Mouse (Mus musculus): Measurements from ENCODE around the gene Tmem161a. TPM values are rescaled to one million over a fixed set of nuclear protein-coding genes. Genes with fewer than 3 reads are reported as not detected.

Gene Tmem161a
- total RNA-seq, 2 experiments from 2014 or later = 18.0 to 40.9 TPM

- no peak for ATAC-seq (replicated peaks; ENCODE audit: low FRiP score, low TSS enrichment, poor library complexity, severe bottlenecking)
These were observed 58.7 kb downstream of the Tmem161a start for GRCm38 (mm10) chr8:70230837-70231236.

Other genes with a start within 250 kb of the Tmem161a start
- 75.4 and 89.7 TPM in 2 replicates for gene Gatad2a, start 176.0 kb upstream of the Tmem161a start, total RNA-seq (2014; fragmentation: Nextera tagmentation)
- 68.7 and 107 TPM in 2 replicates for gene Gatad2a, start 176.0 kb upstream of the Tmem161a start, total RNA-seq (2017)
- gene Mau2, start 129.6 kb upstream of the Tmem161a start, total RNA-seq (2014; fragmentation: Nextera tagmentation) = 45.9 and 62.1 TPM in 2 replicates
- 33.4 TPM in 2 replicates for gene Mau2, start 129.6 kb upstream of the Tmem161a start, total RNA-seq (2017)
- gene Sugp1, start 129.5 kb upstream of the Tmem161a start, total RNA-seq (2014; fragmentation: Nextera tagmentation) = 24.6 and 26.9 TPM in 2 replicates
- 31.1 and 33.0 TPM in 2 replicates for gene Sugp1, start 129.5 kb upstream of the Tmem161a start, total RNA-seq (2017)
- gene Tm6sf2, start 99.4 kb upstream of the Tmem161a start, total RNA-seq (2014; fragmentation: Nextera tagmentation) = 0.77 TPM in 1 of 2 replicates, not detected in the other
- not detected in 2 replicates for gene Tm6sf2, start 99.4 kb upstream of the Tmem161a start, total RNA-seq (2017)
- gene Hapln4, start 88.9 kb upstream of the Tmem161a start, total RNA-seq (2014; fragmentation: Nextera tagmentation) = not detected in 2 replicates
- gene Hapln4, start 88.9 kb upstream of the Tmem161a start, total RNA-seq (2017) = not detected in 2 replicates
- gene Ncan, start 51.5 kb upstream of the Tmem161a start, total RNA-seq (2014; fragmentation: Nextera tagmentation) = not detected in 2 replicates
- not detected in 2 replicates for gene Ncan, start 51.5 kb upstream of the Tmem161a start, total RNA-seq (2017)
- 41.3 and 47.8 TPM in 2 replicates for gene Nr2c2ap, start 41.0 kb upstream of the Tmem161a start, total RNA-seq (2014; fragmentation: Nextera tagmentation)
- 6.7 and 16.3 TPM in 2 replicates for gene Nr2c2ap, start 41.0 kb upstream of the Tmem161a start, total RNA-seq (2017)
- 5.6 and 10.7 TPM in 2 replicates for gene Rfxank, start 33.2 kb upstream of the Tmem161a start, total RNA-seq (2014; fragmentation: Nextera tagmentation)
- 9.1 and 18.3 TPM in 2 replicates for gene Rfxank, start 33.2 kb upstream of the Tmem161a start, total RNA-seq (2017)
- 50.6 and 63.7 TPM in 2 replicates for gene Borcs8, start 32.9 kb upstream of the Tmem161a start, total RNA-seq (2014; fragmentation: Nextera tagmentation)
- 28.6 and 44.9 TPM in 2 replicates for gene Borcs8, start 32.9 kb upstream of the Tmem161a start, total RNA-seq (2017)
- 0.46 and 0.92 TPM in 2 replicates for gene Mef2b, start 32.6 kb upstream of the Tmem161a start, total RNA-seq (2014; fragmentation: Nextera tagmentation)
- gene Mef2b, start 32.6 kb upstream of the Tmem161a start, total RNA-seq (2017) = not detected in 2 replicates
- 31.8 and 36.6 TPM in 2 replicates for gene Slc25a42, start 39.9 kb downstream of the Tmem161a start, total RNA-seq (2014; fragmentation: Nextera tagmentation)
- 3.2 and 5.5 TPM in 2 replicates for gene Slc25a42, start 39.9 kb downstream of the Tmem161a start, total RNA-seq (2017)
- 95.2 and 99.2 TPM in 2 replicates for gene Sugp2, start 61.9 kb downstream of the Tmem161a start, total RNA-seq (2014; fragmentation: Nextera tagmentation)
- 32.2 and 67.3 TPM in 2 replicates for gene Sugp2, start 61.9 kb downstream of the Tmem161a start, total RNA-seq (2017)
- 20.1 and 29.8 TPM in 2 replicates for gene Armc6, start 62.1 kb downstream of the Tmem161a start, total RNA-seq (2014; fragmentation: Nextera tagmentation)
- 4.4 and 8.7 TPM in 2 replicates for gene Armc6, start 62.1 kb downstream of the Tmem161a start, total RNA-seq (2017)
- gene Homer3, start 110.5 kb downstream of the Tmem161a start, total RNA-seq (2014; fragmentation: Nextera tagmentation) = 5.5 and 9.6 TPM in 2 replicates
- gene Homer3, start 110.5 kb downstream of the Tmem161a start, total RNA-seq (2017) = 0.56 and 8.0 TPM in 2 replicates
- gene Ddx49, start 130.1 kb downstream of the Tmem161a start, total RNA-seq (2014; fragmentation: Nextera tagmentation) = 50.3 and 54.2 TPM in 2 replicates
- gene Ddx49, start 130.1 kb downstream of the Tmem161a start, total RNA-seq (2017) = 116 and 154 TPM in 2 replicates
- 127 and 153 TPM in 2 replicates for gene Cope, start 130.2 kb downstream of the Tmem161a start, total RNA-seq (2014; fragmentation: Nextera tagmentation)
- 56.3 and 64.1 TPM in 2 replicates for gene Cope, start 130.2 kb downstream of the Tmem161a start, total RNA-seq (2017)
- gene Cers1, start 143.4 kb downstream of the Tmem161a start, total RNA-seq (2014; fragmentation: Nextera tagmentation) = not detected in 2 replicates
- not detected in 2 replicates for gene Cers1, start 143.4 kb downstream of the Tmem161a start, total RNA-seq (2017)
- not detected in 2 replicates for gene Gdf1, start 157.5 kb downstream of the Tmem161a start, total RNA-seq (2014; fragmentation: Nextera tagmentation)
- gene Gdf1, start 157.5 kb downstream of the Tmem161a start, total RNA-seq (2017) = not detected in 2 replicates
- gene Upf1, start 180.9 kb downstream of the Tmem161a start, total RNA-seq (2014; fragmentation: Nextera tagmentation) = 44.1 and 46.9 TPM in 2 replicates
- gene Upf1, start 180.9 kb downstream of the Tmem161a start, total RNA-seq (2017) = 26.7 and 46.7 TPM in 2 replicates
- 0.15 and 1.2 TPM in 2 replicates for gene Comp, start 201.2 kb downstream of the Tmem161a start, total RNA-seq (2014; fragmentation: Nextera tagmentation)
- gene Comp, start 201.2 kb downstream of the Tmem161a start, total RNA-seq (2017) = 2.3 TPM in 1 of 2 replicates, not detected in the other

Data from megakaryocyte-erythroid progenitor cell, adult 5-6 weeks (primary cell).